ENCODE assay signal across 8 mouse cellular contexts in the genomic region with DNA sequence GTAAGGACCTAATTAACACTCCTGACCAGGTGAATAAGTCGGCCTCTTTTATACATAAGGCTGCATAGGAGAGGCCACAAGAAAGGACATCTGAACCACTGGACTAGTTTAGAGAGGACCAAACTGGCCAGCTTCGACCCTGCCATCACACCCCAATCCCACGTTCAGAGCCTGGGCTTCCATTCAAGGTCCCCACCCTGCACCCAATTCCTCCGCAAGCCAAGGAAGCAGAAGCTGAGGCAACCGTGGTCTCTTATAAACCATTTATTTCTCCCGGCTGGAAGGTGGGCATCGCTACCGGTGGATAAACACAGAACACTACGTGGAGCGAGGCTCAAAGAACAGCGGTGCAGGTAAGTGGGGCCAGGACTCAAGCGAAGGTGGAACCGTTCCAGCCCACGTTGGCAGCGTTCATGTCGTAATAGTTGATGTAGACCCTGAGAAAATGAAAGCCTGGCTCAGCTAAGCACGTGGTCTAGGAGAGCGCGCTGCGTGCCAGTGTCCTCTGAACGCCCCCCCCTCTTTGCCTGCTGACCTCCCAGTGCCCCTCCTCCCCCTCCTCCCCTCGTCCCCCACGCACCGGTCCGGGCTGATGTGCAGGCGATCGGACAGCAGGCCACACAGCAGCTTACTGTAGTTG. TPM values are rescaled to one million over a fixed set of nuclear protein-coding genes. Genes with fewer than 3 reads are reported as not detected.
DNase-seq lines count a peak whose midpoint lies in the region; ATAC-seq and TF ChIP-seq lines count a peak whose summit lies in the region.

No protein-coding gene starts in this region.

- no peaks in the 10 kb centered on the region for H3K9me3 ChIP-seq in forebrain, embryonic 13.5 days (replicated peaks)
- no peaks in the 10 kb centered on the region; the same call in 1 of the 2 replicates for H3K9me3 ChIP-seq in kidney, embryonic 14.5 days (ENCODE audit: control insufficient read depth, low read length)
- H3K9me3 ChIP-seq in stomach, postnatal 0 days (ENCODE audit: control insufficient read depth, low read length), result no peaks in the 10 kb centered on the region

- peaks cover 24% of the 10 kb centered on the region for H3K36me3 ChIP-seq in forebrain, embryonic 13.5 days (ENCODE audit: poor library complexity, severe bottlenecking)
- H3K36me3 ChIP-seq in kidney, embryonic 14.5 days (ENCODE audit: control insufficient read depth, insufficient read depth, low read length), result peaks cover 19% of the 10 kb centered on the region; the same call in 1 of the 2 replicates
- no peaks in the 10 kb centered on the region for H3K36me3 ChIP-seq in macrophage (ENCODE audit: inconsistent target)
- H3K36me3 ChIP-seq in stomach, postnatal 0 days (ENCODE audit: control insufficient read depth, insufficient read depth, low read length), result 0 out of 2 replicates have a peak, but pooled peaks cover 3% of the 10 kb centered on the region

- peak; percentile 66 for ATAC-seq in forebrain, embryonic 13.5 days
- peak; percentile 63 for ATAC-seq in kidney, embryonic 14.5 days (ENCODE audit: low FRiP score, low TSS enrichment)
- no peak; the same call in 1 of the 2 replicates for ATAC-seq in stomach, postnatal 0 days (ENCODE audit: low FRiP score, low TSS enrichment)

- intact Hi-C loops in gastrocnemius, postnatal 14 days (cut with DNase I; ENCODE audit: low total_unique reads), result no loop called here

- H3K4me1 ChIP-seq in bone marrow macrophage, adult 2 months (ENCODE audit: control insufficient read depth, insufficient read depth, low read length), result peaks cover 29% of the 10 kb centered on the region
- H3K4me1 ChIP-seq in forebrain, embryonic 13.5 days, result peaks cover 39% of the 10 kb centered on the region
- H3K4me1 ChIP-seq in kidney, embryonic 14.5 days (ENCODE audit: control insufficient read depth, insufficient read depth, low read length), result peaks cover 18% of the 10 kb centered on the region; the same call in 1 of the 2 replicates
- H3K4me1 ChIP-seq in stomach, postnatal 0 days (replicated peaks; ENCODE audit: control insufficient read depth, insufficient read depth), result no peaks in the 10 kb centered on the region

- H3K9ac ChIP-seq in forebrain, embryonic 13.5 days, result peak overlapping the region; percentile 90
- peak overlapping the region; percentile 92 for H3K9ac ChIP-seq in kidney, embryonic 14.5 days (ENCODE audit: low read depth, low read length)
- peak overlapping the region; percentile 74 for H3K9ac ChIP-seq in stomach, postnatal 0 days (ENCODE audit: low read length)

- peak overlapping the region; percentile 89 for H3K4me3 ChIP-seq in bone marrow macrophage, adult 2 months (ENCODE audit: insufficient read depth, low read length)
- peak overlapping the region; percentile 80 for H3K4me3 ChIP-seq in forebrain, embryonic 13.5 days
- H3K4me3 ChIP-seq in kidney, embryonic 14.5 days (ENCODE audit: low read length), result peak overlapping the region; percentile 74
- peak overlapping the region; percentile 49 for H3K4me3 ChIP-seq in macrophage (ENCODE audit: inconsistent target)
- peak overlapping the region; percentile 59 for H3K4me3 ChIP-seq in stomach, postnatal 0 days (ENCODE audit: low read depth, low read length)

- peak overlapping the region; percentile 78 for H3K4me2 ChIP-seq in forebrain, embryonic 13.5 days
- peak overlapping the region; percentile 57 for H3K4me2 ChIP-seq in kidney, embryonic 14.5 days (replicated peaks; ENCODE audit: low read depth, low read length)
- peak overlapping the region; percentile 72 for H3K4me2 ChIP-seq in stomach, postnatal 0 days (replicated peaks; ENCODE audit: low read depth)

- 2% methylated on average over 27 of the region's 27 CpGs for WGBS in forebrain, embryonic 13.5 days
- WGBS in kidney, embryonic 14.5 days, result 2% methylated on average over 27 of the region's 27 CpGs
- WGBS in macrophage (ENCODE audit: missing documents), result 4% methylated on average over 20 of the region's 27 CpGs
- 2% methylated on average over 27 of the region's 27 CpGs for WGBS in stomach, postnatal 0 days

- TF ChIP-seq CTCF in bone marrow macrophage, adult 2 months (IDR thresholded peaks at IDR 0.05; ENCODE audit: low read depth, low read length), result no peak
- peak; percentile 31; the same call in 1 of the 2 replicates for TF ChIP-seq CTCF in stomach, postnatal 0 days (IDR thresholded peaks at IDR 0.05; ENCODE audit: low read depth)

- peak; percentile 59 to 74 for DNase-seq in right cerebral cortex, postnatal 10 days (ENCODE audit: low spot score in 2 of 2)
- DNase-seq in right cerebral cortex, postnatal 25 days, result no peak
- peak; percentile 58 for DNase-seq in stomach, postnatal 0 days (ENCODE audit: low spot score)
- no peak for DNase-seq in gastrocnemius, postnatal 14 days

- H3K27me3 ChIP-seq in forebrain, embryonic 13.5 days, result no peaks in the 10 kb centered on the region
- no peaks in the 10 kb centered on the region for H3K27me3 ChIP-seq in kidney, embryonic 14.5 days (ENCODE audit: control insufficient read depth, insufficient read depth, low read length)
- H3K27me3 ChIP-seq in stomach, postnatal 0 days (ENCODE audit: control insufficient read depth, insufficient read depth, low read length), result no peaks in the 10 kb centered on the region

- peak overlapping the region; percentile 81 for H3K27ac ChIP-seq in bone marrow macrophage, adult 2 months (ENCODE audit: insufficient read depth, low read depth, low read length)
- H3K27ac ChIP-seq in forebrain, embryonic 13.5 days, result peak overlapping the region; percentile 93
- peak overlapping the region; percentile 94 for H3K27ac ChIP-seq in kidney, embryonic 14.5 days (ENCODE audit: low read depth, low read length)
- peak overlapping the region; percentile 70 for H3K27ac ChIP-seq in macrophage
- H3K27ac ChIP-seq in stomach, postnatal 0 days (replicated peaks), result peak overlapping the region; percentile 83

- TF ChIP-seq POLR2A in bone marrow macrophage, adult 2 months (IDR thresholded peaks at IDR 0.05; ENCODE audit: borderline replicate concordance, low read depth, low read length), result no peak

- H3K79me2 ChIP-seq in macrophage (ENCODE audit: inconsistent target), result no peaks in the 10 kb centered on the region

- no peak for TF ChIP-seq EP300 in stomach, postnatal 0 days (optimal IDR thresholded peaks at IDR 0.05)

RNA-seq across cellular contexts. Expression of gene Mif, which starts 0.8 kb away (rescaled TPM):
- polyA plus RNA-seq in bone marrow macrophage, adult 2 months (2012; ENCODE audit: insufficient read depth, insufficient read length, missing spikeins), result 181 and 195 TPM in 2 replicates
- 1,962 and 1,979 TPM in 2 replicates for polyA plus RNA-seq in forebrain, embryonic 13.5 days (2015; fragmentation: Nextera tagmentation; extraction: Ambion mirVana)
- polyA plus RNA-seq in kidney, embryonic 14.5 days (2014; fragmentation: Nextera tagmentation; extraction: Ambion mirVana), result 2,350 and 2,543 TPM in 2 replicates
- 10 to 100 TPM in 7 of 26 experiments, 1 to 10 TPM in 16, not detected in 3; 3.2 to 74.7 (median 7.6) TPM for total RNA-seq in macrophage (2018; cell fraction: chromatin; rRNA removed)
- 100 to 1,000 TPM; 268 to 464 (median 337) TPM for total RNA-seq in macrophage (2018; cell fraction: cytosol; rRNA removed)
- 10 to 100 TPM; 23.0 to 64.2 (median 37.3) TPM for total RNA-seq in macrophage (2018; cell fraction: nucleus; rRNA removed)
- polyA plus RNA-seq in macrophage (2018), result 121 to 436 TPM (median 382 TPM) in 3 replicates
- 805 and 984 TPM in 2 replicates for polyA plus RNA-seq in stomach, postnatal 0 days (2015; fragmentation: Nextera tagmentation; extraction: Ambion mirVana)
- total RNA-seq in gastrocnemius, postnatal 14 days (2021), result 100 to 1,000 TPM; 155 to 170 TPM

RNA-seq across cellular contexts. Expression of gene Gstt2, which starts 22.0 kb away (rescaled TPM):
- 17.2 and 18.8 TPM in 2 replicates for polyA plus RNA-seq in bone marrow macrophage, adult 2 months (2012; ENCODE audit: insufficient read depth, insufficient read length, missing spikeins)
- polyA plus RNA-seq in forebrain, embryonic 13.5 days (2015; fragmentation: Nextera tagmentation; extraction: Ambion mirVana), result 4.0 and 4.4 TPM in 2 replicates
- polyA plus RNA-seq in kidney, embryonic 14.5 days (2014; fragmentation: Nextera tagmentation; extraction: Ambion mirVana), result 28.2 and 29.1 TPM in 2 replicates
- 10 to 100 TPM; 12.9 to 63.7 (median 26.1) TPM for total RNA-seq in macrophage (2018; cell fraction: chromatin; rRNA removed)
- total RNA-seq in macrophage (2018; cell fraction: cytosol; rRNA removed), result 10 to 100 TPM in 8 of 26 experiments, 1 to 10 TPM in 18; 3.9 to 14.5 (median 8.0) TPM
- 10 to 100 TPM; 18.2 to 64.6 (median 29.2) TPM for total RNA-seq in macrophage (2018; cell fraction: nucleus; rRNA removed)
- 6.2 to 19.7 TPM (median 10.8 TPM) in 3 replicates for polyA plus RNA-seq in macrophage (2018)
- polyA plus RNA-seq in stomach, postnatal 0 days (2015; fragmentation: Nextera tagmentation; extraction: Ambion mirVana), result 77.4 and 81.0 TPM in 2 replicates
- 1 to 10 TPM; 5.6 to 6.9 TPM for total RNA-seq in gastrocnemius, postnatal 14 days (2021)

RNA-seq across cellular contexts. Expression of gene Derl3, which starts 34.0 kb away (rescaled TPM):
- polyA plus RNA-seq in bone marrow macrophage, adult 2 months (2012; ENCODE audit: insufficient read depth, insufficient read length, missing spikeins), result 1.0 and 1.7 TPM in 2 replicates
- polyA plus RNA-seq in forebrain, embryonic 13.5 days (2015; fragmentation: Nextera tagmentation; extraction: Ambion mirVana), result 1.8 and 3.1 TPM in 2 replicates
- polyA plus RNA-seq in kidney, embryonic 14.5 days (2014; fragmentation: Nextera tagmentation; extraction: Ambion mirVana), result 3.2 and 4.1 TPM in 2 replicates
- total RNA-seq in macrophage (2018; cell fraction: chromatin; rRNA removed), result not detected
- under 1 TPM in 12 of 26 experiments, not detected in 14; 0.09 to 0.66 (median 0.30) TPM for total RNA-seq in macrophage (2018; cell fraction: cytosol; rRNA removed)
- 1 to 10 TPM in 2 of 26 experiments, under 1 TPM in 7, not detected in 17; 0.40 to 1.3 (median 0.83) TPM for total RNA-seq in macrophage (2018; cell fraction: nucleus; rRNA removed)
- polyA plus RNA-seq in macrophage (2018), result not detected in 3 replicates
- 23.6 and 32.3 TPM in 2 replicates for polyA plus RNA-seq in stomach, postnatal 0 days (2015; fragmentation: Nextera tagmentation; extraction: Ambion mirVana)
- total RNA-seq in gastrocnemius, postnatal 14 days (2021), result not detected

RNA-seq across cellular contexts. Expression of gene Gstt4, which starts 36.9 kb away (rescaled TPM):
- not detected in 2 replicates for polyA plus RNA-seq in bone marrow macrophage, adult 2 months (2012; ENCODE audit: insufficient read depth, insufficient read length, missing spikeins)
- polyA plus RNA-seq in forebrain, embryonic 13.5 days (2015; fragmentation: Nextera tagmentation; extraction: Ambion mirVana), result not detected in 2 replicates
- polyA plus RNA-seq in kidney, embryonic 14.5 days (2014; fragmentation: Nextera tagmentation; extraction: Ambion mirVana), result not detected in 2 replicates
- 1 to 10 TPM in 3 of 26 experiments, not detected in 23; 1.1 to 2.5 (median 1.7) TPM for total RNA-seq in macrophage (2018; cell fraction: chromatin; rRNA removed)
- 1 to 10 TPM in 6 of 26 experiments, under 1 TPM in 8, not detected in 12; 0.17 to 2.2 (median 0.84) TPM for total RNA-seq in macrophage (2018; cell fraction: cytosol; rRNA removed)
- total RNA-seq in macrophage (2018; cell fraction: nucleus; rRNA removed), result 1 to 10 TPM in 9 of 26 experiments, under 1 TPM in 4, not detected in 13; 0.60 to 3.2 (median 1.4) TPM
- polyA plus RNA-seq in macrophage (2018), result not detected in 3 replicates
- not detected in 2 replicates for polyA plus RNA-seq in stomach, postnatal 0 days (2015; fragmentation: Nextera tagmentation; extraction: Ambion mirVana)
- total RNA-seq in gastrocnemius, postnatal 14 days (2021), result not detected

Comparison
In these comparisons a context has a peak if more than half of its experiments do, and no peak if none do; other contexts are left out.
1. DNase-seq: peak in right cerebral cortex, postnatal 10 days (2 of 2) and stomach, postnatal 0 days (single experiment); none in right cerebral cortex, postnatal 25 days (single experiment) and gastrocnemius, postnatal 14 days (single experiment).
2. Peak in every context shown above with its lines, with median percentiles within 50 percentile points of each other: H3K27ac ChIP-seq, H3K4me3 ChIP-seq, H3K4me2 ChIP-seq and H3K9ac ChIP-seq.